Mouse (Mus musculus): Measurements from ENCODE around the gene Pik3r3.

GRCm38 (mm10) chr4:116221996-116222842 lies 801 bp downstream of the Pik3r3 start:
- TF ChIP-seq EP300 (IDR thresholded peaks at IDR 0.05; ENCODE audit: low read depth) (no peak), CTCF (IDR thresholded peaks at IDR 0.05; ENCODE audit: low read depth) (no peak)
